Mouse (Mus musculus): Measurements from ENCODE around the gene Rchy1. TPM values are rescaled to one million over a fixed set of nuclear protein-coding genes. Genes with fewer than 3 reads are reported as not detected.

Gene Rchy1
- polyA plus RNA-seq, 1 experiment: 22.6 TPM

- no peaks in the 10 kb centered on the region for H3K79me3 ChIP-seq (ENCODE audit: low read depth)
- TF ChIP-seq MYOD1 (IDR thresholded peaks at IDR 0.05; ENCODE audit: control insufficient read depth, insufficient read length, low read depth) (no peak), USF1 (IDR thresholded peaks at IDR 0.05; ENCODE audit: low read depth) (no peak), CTCF (IDR thresholded peaks at IDR 0.05; ENCODE audit: control insufficient read depth, insufficient read depth, insufficient read length) (no peak), MAX (IDR thresholded peaks at IDR 0.05) (no peak), CEBPB (IDR thresholded peaks at IDR 0.05; ENCODE audit: low read depth) (no peak), MYOG (IDR thresholded peaks at IDR 0.05; ENCODE audit: control insufficient read depth, extremely low read depth, insufficient read length) (no peak), FOSL1 (IDR thresholded peaks at IDR 0.05; ENCODE audit: insufficient read depth, low read length, poor library complexity, severe bottlenecking) (no peak)
- no peak overlapping the region for H3K4me3 ChIP-seq (ENCODE audit: insufficient read depth, poor library complexity, severe bottlenecking)
- no peaks in the 10 kb centered on the region for H3K36me3 ChIP-seq (ENCODE audit: control insufficient read depth, insufficient read depth)
- no peak overlapping the region for H3ac ChIP-seq (ENCODE audit: control insufficient read depth, insufficient read length, low read depth)
- no peaks in the 10 kb centered on the region for H3K27me3 ChIP-seq (ENCODE audit: control insufficient read depth, insufficient read depth, insufficient read length)
- H3K79me2 ChIP-seq (ENCODE audit: control insufficient read depth, insufficient read depth): no peaks in the 10 kb centered on the region
These were observed 22.9 kb upstream of the Rchy1 start for GRCm38 (mm10) chr5:91985721-91986120.

- Histone ChIP-seq H3K79me2 (ENCODE audit: control insufficient read depth, insufficient read depth) (no peaks in the 10 kb centered on the region), H3K79me3 (ENCODE audit: low read depth) (no peaks in the 10 kb centered on the region), H3ac (ENCODE audit: control insufficient read depth, insufficient read length, low read depth) (no peak overlapping the region), H3K27me3 (ENCODE audit: control insufficient read depth, insufficient read depth, insufficient read length) (no peaks in the 10 kb centered on the region), H3K4me3 (ENCODE audit: insufficient read depth, poor library complexity, severe bottlenecking) (no peak overlapping the region), H3K36me3 (ENCODE audit: control insufficient read depth, insufficient read depth) (no peaks in the 10 kb centered on the region)
- TF ChIP-seq CEBPB (IDR thresholded peaks at IDR 0.05; ENCODE audit: low read depth) (no peak), FOSL1 (IDR thresholded peaks at IDR 0.05; ENCODE audit: insufficient read depth, low read length, poor library complexity, severe bottlenecking) (no peak), MAX (IDR thresholded peaks at IDR 0.05) (no peak), MYOG (IDR thresholded peaks at IDR 0.05; ENCODE audit: control insufficient read depth, extremely low read depth, insufficient read length) (no peak), MYOD1 (IDR thresholded peaks at IDR 0.05; ENCODE audit: control insufficient read depth, insufficient read length, low read depth) (no peak), CTCF (IDR thresholded peaks at IDR 0.05; ENCODE audit: control insufficient read depth, insufficient read depth, insufficient read length) (no peak), USF1 (IDR thresholded peaks at IDR 0.05; ENCODE audit: low read depth) (no peak)
These were observed 20.6 kb upstream of the Rchy1 start for GRCm38 (mm10) chr5:91983490-91983889.

DNA sequence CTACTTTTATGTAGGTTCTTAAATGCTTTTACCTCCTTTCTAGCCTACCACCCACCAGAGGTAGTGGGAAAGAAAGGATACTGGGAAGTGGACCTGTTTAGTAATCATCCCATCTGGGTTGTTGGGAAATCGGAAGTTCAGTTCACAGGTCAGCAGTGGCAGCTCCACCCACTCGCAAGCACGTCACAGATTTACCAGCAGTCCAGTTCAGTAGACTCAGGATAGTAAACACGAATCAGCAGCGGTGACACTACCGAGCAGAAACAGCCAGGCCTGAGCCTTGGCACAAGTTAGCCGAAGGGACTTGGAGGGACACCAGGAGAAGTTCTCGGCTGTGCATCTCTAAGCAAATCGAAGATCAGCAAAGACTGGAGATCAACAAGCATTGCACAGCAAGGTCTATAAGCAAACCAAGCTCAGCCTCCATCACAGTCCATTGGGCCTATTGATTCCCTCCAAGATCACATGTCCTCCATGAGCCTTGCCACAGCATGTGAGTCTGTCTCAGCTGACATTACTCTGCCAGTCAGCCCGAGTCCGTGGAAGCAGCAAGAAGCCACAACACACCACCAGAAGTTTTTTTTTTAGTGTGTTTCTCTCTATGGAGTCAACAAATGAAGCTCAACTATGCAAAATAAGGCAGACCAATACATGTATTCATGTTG is 18.4 kb upstream of the Rchy1 start:
- H3ac ChIP-seq (ENCODE audit: control insufficient read depth, insufficient read length, low read depth): no peak overlapping the region
- no peaks in the 10 kb centered on the region for H3K79me3 ChIP-seq (ENCODE audit: low read depth)
- H3K27me3 ChIP-seq (ENCODE audit: control insufficient read depth, insufficient read depth, insufficient read length): no peaks in the 10 kb centered on the region
- H3K4me3 ChIP-seq (ENCODE audit: insufficient read depth, poor library complexity, severe bottlenecking): no peak overlapping the region
- no peaks in the 10 kb centered on the region for H3K36me3 ChIP-seq (ENCODE audit: control insufficient read depth, insufficient read depth)
- no peak for TF ChIP-seq MYOG (IDR thresholded peaks at IDR 0.05; ENCODE audit: control insufficient read depth, extremely low read depth, insufficient read length)
- no peak for TF ChIP-seq USF1 (IDR thresholded peaks at IDR 0.05; ENCODE audit: low read depth)
- TF ChIP-seq CTCF (IDR thresholded peaks at IDR 0.05; ENCODE audit: control insufficient read depth, insufficient read depth, insufficient read length): no peak
- TF ChIP-seq MAX (IDR thresholded peaks at IDR 0.05): no peak
- no peaks in the 10 kb centered on the region for H3K79me2 ChIP-seq (ENCODE audit: control insufficient read depth, insufficient read depth)

DNA sequence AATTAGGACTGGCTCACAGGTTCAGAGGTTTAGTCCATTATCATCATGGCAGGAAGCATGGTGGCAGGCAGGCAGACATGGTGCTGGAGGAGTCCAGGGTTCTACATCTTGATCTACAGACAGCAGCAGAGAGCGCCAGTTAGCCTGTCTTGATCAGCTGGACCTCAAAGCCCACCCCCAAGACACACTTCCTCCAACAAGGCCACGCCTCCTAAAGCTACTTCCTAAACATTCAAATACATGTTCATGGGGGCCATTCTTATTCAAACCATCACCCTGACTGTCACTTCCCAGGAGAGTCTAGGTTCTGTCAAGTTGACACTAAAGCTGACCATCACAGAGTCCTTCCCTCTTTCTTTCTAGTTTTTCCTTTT is 14.5 kb upstream of the Rchy1 start:
- no peak overlapping the region for H3K4me3 ChIP-seq (ENCODE audit: insufficient read depth, poor library complexity, severe bottlenecking)
- no peak for TF ChIP-seq USF1 (IDR thresholded peaks at IDR 0.05; ENCODE audit: low read depth)
- no peak for TF ChIP-seq MYOD1 (IDR thresholded peaks at IDR 0.05; ENCODE audit: control insufficient read depth, insufficient read length, low read depth)
- TF ChIP-seq CEBPB (IDR thresholded peaks at IDR 0.05; ENCODE audit: low read depth): no peak
- TF ChIP-seq MAX (IDR thresholded peaks at IDR 0.05): no peak
- TF ChIP-seq FOSL1 (IDR thresholded peaks at IDR 0.05; ENCODE audit: insufficient read depth, low read length, poor library complexity, severe bottlenecking): no peak
- TF ChIP-seq CTCF (IDR thresholded peaks at IDR 0.05; ENCODE audit: control insufficient read depth, insufficient read depth, insufficient read length): no peak
- TF ChIP-seq MYOG (IDR thresholded peaks at IDR 0.05; ENCODE audit: control insufficient read depth, extremely low read depth, insufficient read length): no peak
- H3K79me3 ChIP-seq (ENCODE audit: low read depth): no peaks in the 10 kb centered on the region
- H3K36me3 ChIP-seq (ENCODE audit: control insufficient read depth, insufficient read depth): no peaks in the 10 kb centered on the region
- H3K79me2 ChIP-seq (ENCODE audit: control insufficient read depth, insufficient read depth): no peaks in the 10 kb centered on the region
- no peaks in the 10 kb centered on the region for H3K27me3 ChIP-seq (ENCODE audit: control insufficient read depth, insufficient read depth, insufficient read length)
- no peak overlapping the region for H3ac ChIP-seq (ENCODE audit: control insufficient read depth, insufficient read length, low read depth)

- Histone ChIP-seq H3K36me3 (ENCODE audit: control insufficient read depth, insufficient read depth) (no peaks in the 10 kb centered on the region), H3K27me3 (ENCODE audit: control insufficient read depth, insufficient read depth, insufficient read length) (no peaks in the 10 kb centered on the region), H3K79me2 (ENCODE audit: control insufficient read depth, insufficient read depth) (no peaks in the 10 kb centered on the region), H3ac (ENCODE audit: control insufficient read depth, insufficient read length, low read depth) (no peak overlapping the region), H3K4me3 (ENCODE audit: insufficient read depth, poor library complexity, severe bottlenecking) (no peak overlapping the region), H3K79me3 (ENCODE audit: low read depth) (no peaks in the 10 kb centered on the region)
- TF ChIP-seq MYOG (IDR thresholded peaks at IDR 0.05; ENCODE audit: control insufficient read depth, extremely low read depth, insufficient read length) (no peak), MYOD1 (IDR thresholded peaks at IDR 0.05; ENCODE audit: control insufficient read depth, insufficient read length, low read depth) (no peak), USF1 (IDR thresholded peaks at IDR 0.05; ENCODE audit: low read depth) (no peak), MAX (IDR thresholded peaks at IDR 0.05) (no peak), CEBPB (IDR thresholded peaks at IDR 0.05; ENCODE audit: low read depth) (no peak), FOSL1 (IDR thresholded peaks at IDR 0.05; ENCODE audit: insufficient read depth, low read length, poor library complexity, severe bottlenecking) (no peak), CTCF (IDR thresholded peaks at IDR 0.05; ENCODE audit: control insufficient read depth, insufficient read depth, insufficient read length) (no peak)
These were observed 13.9 kb upstream of the Rchy1 start for GRCm38 (mm10) chr5:91976566-91977396.

All from C2C12 (cell line).